Mouse (Mus musculus): ENCODE measurements around the gene Trim7. TPM values are rescaled to one million over a fixed set of nuclear protein-coding genes. Genes with fewer than 3 reads are reported as not detected.
"Not testable (repeated sequence)": the region's sequence is repeated elsewhere in the genome, so short reads cannot be mapped to it uniquely, and the experiment has no call there.

The Trim7 gene
- total RNA-seq, 2 experiments from 2014 or later: 9.5 to 14.2 TPM

DNA sequence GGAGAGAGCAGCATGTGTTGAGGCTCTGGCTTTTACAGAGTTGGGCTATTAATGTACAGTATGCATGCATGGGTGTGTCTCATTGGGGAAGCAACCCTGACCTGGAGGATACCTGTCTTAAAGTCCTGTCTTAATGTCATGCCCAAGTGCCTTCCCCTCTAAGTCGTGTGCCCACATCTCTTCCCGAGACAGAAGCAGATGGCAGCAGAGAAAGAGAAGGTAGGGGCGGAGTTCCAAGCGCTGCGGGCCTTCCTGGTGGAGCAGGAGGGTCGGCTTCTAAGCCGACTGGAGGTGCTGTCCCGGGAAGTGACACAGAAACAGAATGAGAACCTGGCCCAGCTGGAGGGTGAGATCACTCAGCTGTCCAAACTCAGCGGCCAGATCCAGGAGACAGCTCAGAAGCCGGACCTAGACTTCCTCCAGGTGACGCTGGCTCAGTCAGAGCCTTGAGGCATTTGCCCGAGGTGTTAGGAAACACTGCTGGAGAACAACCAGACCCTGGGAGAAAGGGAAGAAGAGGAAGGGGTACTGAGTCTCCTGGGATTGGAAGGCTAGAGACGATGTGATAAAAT, 19.4 kb downstream of the Trim7 start:
- DNase-seq (ENCODE audit: low spot score in 2 of 2): no peak

DNA sequence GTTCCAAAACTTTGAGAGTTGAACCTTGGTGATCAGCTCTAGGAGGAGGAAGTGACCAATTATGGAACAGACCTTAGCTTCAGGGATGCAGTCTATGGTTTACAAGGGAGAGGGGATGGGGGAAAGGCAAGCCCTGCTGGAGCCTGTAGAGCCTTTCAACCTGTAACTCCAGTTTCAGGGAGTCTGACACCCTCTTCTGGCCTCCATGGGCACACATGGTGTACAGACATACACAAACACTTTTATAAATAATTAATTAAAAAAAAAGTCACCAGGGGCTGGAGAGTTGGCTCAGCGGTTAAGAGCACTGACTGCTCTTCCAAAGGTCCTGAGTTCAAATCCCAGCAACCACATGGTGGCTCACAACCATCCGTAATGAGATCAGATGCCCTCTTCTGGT, 20.4 kb downstream of the Trim7 start:
- DNase-seq (ENCODE audit: low spot score in 2 of 2): not testable (repeated sequence)

DNA sequence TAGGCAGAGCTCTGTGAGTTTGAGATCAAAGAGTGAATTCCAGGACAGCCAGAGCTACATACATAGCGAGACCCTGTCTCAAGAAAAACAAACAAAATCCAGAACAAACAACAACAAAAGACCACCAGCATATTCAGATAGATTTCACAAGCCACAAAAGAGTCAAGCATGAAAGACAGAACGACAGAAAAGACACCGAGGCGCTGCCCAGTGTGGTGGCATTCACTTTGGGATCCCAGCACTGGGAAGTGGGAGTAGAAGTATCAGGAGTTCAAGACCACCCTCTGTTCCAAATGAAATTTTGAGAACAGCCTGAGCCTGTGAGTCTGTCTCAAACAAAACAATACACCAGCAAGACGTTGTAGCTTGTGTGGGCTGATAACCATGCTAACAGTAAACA, 20.9 kb downstream of the Trim7 start:
- DNase-seq (ENCODE audit: low spot score in 2 of 2): no peak

DNA sequence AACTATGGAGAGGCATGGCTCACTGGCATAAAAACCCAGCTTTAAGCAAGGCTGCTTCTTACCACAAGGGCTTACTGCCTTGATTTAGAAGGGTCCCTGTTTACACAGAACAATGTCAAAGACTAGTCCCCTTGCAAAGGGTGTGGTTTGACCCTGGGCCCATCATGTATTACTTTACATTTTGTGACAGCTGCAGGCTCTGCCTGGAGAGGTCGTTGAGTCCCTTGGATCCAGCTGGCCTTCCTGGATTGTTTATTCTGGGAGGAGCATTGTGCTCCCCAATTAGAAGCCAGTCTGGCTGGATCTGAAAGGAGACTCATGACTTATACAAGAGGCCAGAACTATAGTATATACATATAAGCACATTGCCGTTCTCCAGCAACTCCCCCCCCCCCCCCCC, 24.3 kb downstream of the Trim7 start:
- no peak for DNase-seq (ENCODE audit: low spot score in 2 of 2)

DNA sequence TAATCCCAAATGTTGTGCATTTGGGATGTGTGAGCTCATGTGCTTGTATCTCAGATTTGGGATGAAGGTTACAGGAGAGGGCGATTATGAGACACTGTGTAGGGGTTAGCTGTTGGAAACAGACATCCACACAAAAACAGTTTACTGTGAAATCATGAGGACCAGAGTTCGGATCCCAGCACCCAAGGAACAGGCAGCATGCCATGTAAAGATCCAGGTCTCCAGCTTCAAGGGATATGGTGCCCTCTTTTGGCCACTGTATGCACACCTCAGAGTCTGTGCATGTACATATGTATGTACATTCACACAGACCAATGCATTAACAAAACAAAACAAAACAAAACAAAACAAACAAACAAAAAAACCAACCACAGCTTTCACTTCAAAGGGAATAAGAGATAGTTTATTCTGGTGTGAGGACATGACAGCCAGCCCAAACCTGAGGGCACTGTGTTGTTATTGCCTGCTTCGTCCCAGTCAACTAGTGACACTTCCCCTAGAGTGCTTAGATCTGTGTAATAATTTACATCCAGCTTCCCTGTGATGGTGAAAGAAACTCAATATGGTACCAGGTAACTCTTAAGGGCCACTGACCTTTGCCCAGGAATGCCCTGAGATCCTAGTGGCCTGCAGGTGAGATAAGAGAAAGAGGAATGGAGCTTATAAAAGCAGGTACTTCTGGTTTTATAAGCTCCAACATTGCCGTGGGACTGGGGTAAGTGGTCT, 25.5 kb downstream of the Trim7 start:
- DNase-seq (ENCODE audit: low spot score in 2 of 2): no peak

DNA sequence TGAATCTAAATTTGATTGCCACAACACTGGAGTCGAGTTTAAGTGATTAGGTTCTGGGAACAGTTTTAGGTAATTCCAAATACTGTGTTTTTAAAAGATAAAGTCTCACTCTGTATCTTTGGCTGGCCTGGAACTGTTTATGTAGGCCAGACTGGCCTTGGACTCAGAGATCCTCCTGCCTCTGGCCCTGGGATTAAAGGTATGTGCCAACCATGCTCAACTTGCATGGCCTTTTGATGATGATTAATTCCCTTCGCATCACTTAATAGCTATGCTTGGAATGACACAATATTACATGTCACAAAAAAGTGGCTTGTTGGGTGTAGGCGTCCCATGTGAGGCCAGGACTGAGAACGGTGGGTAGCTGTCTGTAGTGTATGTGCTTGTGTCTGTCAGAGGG, 26.2 kb downstream of the Trim7 start:
- DNase-seq (ENCODE audit: low spot score in 2 of 2): no peak

DNA sequence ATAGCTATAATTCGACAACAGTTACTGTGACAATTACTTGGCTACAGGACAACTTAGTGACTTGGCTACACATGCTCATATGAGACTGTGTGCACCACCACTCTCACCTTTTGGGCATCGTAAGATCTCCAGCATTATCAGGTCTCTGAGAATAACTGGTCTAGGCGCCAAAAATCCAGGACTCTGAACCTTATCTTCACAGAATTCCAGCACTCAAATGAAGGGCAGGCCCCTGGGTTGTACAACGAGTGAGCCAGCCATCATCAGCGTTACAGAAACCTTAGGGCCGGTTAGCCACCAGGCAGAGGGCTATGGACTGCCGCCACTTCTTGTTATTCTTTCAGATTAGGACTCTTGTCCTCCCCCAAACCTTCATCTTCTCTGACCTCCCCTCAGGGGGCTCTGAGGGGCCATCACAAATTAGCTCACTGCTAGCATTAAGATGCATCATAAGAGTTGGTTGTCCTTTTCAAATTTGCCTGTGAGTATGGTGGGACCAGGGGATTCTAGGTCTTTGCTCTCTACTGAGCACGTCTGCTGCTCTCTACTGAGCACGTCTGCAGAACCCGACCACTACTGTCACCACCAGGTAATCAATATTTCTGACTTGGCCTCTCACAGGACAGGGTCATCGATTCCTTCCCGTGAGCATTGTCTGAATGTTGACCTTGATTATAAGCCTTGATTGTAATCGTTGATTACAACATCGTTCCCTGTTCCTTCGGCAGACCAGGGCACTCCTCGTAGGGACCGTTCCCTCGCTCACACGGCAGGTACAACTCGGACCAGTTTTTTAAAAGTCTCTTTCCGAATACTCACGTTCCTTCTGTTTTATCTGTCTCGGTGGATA, 26.9 kb downstream of the Trim7 start:
- no peak for DNase-seq (ENCODE audit: low spot score in 2 of 2)

DNA sequence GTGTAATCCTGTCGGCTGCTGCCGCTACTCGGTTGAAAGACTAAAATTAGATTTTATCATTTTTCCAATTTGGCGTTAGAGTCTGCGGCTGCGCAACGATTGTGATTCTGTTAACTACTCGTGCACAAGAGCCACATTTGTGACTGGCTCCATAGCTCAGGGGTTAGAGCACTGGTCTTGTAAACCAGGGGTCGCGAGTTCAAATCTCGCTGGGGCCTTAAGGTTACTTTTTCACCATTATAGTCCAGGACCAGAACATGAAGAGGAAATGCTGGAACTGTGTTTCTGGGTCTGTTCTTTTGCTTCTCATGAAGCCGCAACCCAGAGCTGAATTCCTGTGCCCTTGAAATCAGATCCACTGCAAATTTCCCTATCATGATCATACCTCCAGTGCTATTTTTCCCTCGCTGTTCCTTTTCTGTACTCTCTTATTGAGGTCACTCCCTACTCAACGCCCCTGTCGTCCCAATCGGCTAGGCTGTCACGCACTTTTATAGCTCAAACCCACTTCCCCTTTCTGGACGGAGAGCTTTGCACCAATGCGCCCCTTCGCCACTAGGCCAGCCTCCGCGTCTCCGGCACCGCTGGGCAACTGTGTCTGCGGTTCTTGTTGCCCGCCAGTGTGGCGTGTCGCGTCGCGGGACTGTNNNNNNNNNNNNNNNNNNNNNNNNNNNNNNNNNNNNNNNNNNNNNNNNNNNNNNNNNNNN, 27.7 kb downstream of the Trim7 start:
- peak; percentile 61 to 67 for DNase-seq (ENCODE audit: low spot score in 2 of 2)

DNA sequence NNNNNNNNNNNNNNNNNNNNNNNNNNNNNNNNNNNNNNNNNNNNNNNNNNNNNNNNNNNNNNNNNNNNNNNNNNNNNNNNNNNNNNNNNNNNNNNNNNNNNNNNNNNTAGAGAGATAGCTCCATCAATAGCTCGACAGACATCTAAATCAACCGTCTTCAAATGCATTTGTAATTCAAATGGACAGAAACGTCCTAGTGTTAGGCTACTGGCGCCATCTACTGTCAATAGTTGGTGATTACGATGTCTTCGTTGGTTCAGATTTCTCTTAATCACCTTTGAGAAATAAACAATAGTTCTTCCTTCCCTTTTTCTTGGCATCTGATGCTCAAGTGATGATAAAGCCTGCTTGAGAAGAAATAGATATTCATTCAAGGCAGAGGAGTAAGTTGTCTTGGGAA, 33.1 kb downstream of the Trim7 start:
- DNase-seq (ENCODE audit: low spot score in 2 of 2): no peak

DNA sequence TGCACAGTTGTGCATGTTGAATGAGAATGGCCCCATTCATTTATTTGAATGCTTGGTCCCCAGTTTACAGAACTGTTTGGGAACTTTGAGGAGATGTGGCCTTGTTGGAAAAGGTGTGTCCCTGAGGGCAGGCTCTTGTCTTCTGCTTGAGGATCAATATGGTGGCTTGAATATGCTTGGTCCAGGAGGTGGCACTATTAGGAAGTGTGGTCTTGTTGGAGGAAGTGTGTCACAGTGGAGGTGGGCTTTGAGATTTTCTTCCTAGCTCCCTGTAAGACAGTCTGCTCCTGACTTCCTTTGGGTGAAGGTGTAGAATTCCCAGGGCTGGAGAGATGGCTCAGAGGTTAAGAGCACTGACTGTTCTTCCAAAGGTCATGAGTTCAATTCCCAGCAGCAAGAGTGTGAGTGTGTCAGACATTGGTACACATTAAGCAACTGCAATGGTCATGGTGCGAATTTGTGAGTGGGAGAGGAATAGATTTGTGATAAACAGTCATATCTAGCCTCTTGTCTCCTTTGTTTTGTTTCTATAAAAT, 36.9 kb downstream of the Trim7 start:
- DNase-seq (ENCODE audit: low spot score in 2 of 2): no peak

DNA sequence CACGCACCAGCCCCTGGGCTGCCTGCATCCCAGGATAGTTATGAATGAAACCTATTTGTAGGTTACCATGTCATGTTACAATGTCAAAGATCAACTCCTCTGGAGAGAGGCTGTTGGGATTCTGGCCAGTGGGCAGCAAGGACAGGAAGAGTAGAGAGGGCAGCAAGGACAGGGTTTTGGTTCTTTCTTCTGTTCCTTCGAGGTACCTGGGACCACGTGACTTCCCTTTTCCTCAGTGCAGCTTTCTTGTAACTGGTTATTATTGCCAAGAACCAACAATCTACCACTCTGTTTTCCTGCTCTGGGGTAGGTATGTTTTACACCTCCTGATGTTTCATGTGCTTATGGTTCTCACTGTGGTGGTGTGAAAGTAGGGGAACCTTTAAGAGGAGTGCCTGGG, 37.9 kb downstream of the Trim7 start:
- no peak for DNase-seq (ENCODE audit: low spot score in 2 of 2)

DNA sequence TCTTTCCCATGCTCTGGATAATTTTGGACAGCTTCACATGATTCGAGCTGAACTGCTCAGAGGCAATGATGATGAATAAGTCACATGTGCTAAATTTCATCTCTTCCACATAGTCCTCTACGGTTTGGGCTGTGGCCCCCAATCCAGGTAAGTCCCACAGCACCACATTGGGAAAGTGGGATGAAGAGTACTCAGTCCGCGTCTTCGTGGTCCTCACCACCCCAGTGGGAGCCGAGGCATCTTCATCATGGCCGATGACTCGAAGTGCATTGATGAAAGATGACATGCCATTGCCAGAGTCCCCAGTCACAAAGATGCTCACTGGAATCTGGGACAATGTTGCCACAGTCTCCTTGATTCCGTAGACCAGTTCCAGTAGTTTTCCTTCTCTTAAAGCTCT, 40.5 kb downstream of the Trim7 start:
- no peak for DNase-seq (ENCODE audit: low spot score in 2 of 2)

DNA sequence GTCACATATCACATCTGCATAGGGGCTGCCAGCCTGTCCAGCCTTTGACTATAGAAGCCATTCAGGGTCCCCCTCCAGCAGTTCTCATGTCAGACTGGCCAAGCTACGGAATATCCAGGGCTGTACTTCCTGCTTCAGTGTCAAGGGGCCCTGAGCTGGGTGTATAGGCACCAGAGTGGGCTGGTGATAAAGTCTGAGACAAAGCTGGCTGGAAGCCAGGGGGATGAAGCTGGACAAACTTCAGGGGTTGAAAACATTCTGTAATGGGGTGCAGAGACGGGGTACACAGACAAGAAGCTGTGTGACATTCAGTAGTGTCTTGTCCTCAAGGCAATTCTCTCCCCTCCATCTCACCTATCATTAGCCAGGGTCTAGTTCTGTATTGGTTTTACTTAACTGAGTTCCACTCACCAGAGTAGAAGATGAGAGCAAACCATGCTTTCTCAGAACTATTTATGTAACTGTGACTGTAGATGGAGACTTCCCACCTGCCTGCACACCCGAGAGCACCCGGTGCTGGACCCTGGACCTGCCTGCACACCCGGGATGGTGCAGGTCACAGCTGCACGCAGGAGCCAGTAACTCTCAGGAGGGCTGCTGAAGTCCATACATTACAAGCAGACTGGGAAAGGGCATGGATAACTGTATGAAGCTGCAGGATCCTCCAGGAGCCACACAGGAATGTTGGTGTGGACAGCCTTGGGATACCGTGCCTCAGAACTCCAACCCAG, 43.6 kb downstream of the Trim7 start:
- DNase-seq (ENCODE audit: low spot score in 2 of 2): no peak

DNA sequence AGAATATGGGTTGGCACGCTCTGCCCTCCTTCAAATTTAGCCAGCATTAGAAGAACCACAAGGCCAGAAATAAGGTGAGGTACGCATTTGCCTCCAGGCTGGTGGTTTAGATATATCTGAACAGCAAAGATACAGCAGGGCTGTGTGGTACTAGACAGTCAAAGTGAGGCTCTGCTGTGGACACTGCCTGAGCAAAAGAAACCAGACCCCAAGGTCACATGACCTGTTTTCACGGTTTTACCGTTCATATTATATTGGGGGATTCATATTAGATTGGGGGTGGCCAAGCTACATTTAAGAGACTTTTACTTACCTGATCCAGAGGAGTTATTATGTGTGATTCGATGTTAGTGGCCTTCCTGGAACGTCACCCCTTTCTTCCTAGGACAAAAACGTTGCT, 44.8 kb downstream of the Trim7 start:
- DNase-seq (ENCODE audit: low spot score in 2 of 2): no peak

DNA sequence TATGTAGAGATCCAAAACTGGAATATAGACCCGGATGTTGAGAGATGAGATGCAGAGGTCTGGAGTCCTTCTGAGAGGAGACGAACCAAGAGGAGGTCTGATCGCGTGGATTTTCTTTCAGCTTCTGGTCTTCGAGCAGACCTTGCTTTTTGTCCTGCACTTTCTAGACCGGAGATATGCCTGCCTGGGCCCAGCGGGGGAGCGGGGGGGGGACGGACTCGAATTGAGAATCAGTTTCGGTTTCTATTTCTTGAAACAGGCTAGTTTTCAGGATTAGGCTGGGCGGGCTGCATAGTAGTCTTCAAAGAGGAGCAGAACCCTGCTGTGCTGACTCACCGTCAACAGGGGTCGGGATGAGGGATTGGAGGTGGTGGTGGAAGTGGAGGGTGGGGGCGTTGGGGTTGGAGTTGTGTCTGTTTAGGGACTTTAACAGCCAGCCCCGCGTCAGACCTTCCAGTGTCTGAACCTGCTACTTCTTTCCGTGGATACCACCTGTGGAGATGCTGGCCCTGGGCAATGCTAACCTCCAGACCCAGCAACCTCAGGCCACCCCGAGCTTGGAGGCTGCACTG, 45.3 kb downstream of the Trim7 start, which contains the start of gene Irgm1:
TSS of gene Irgm1 (minus strand) at position 483 of the 572 bp plus-strand sequence.
- DNase-seq (ENCODE audit: low spot score in 2 of 2): peak in 1 of 2 experiments; percentile 44

DNA sequence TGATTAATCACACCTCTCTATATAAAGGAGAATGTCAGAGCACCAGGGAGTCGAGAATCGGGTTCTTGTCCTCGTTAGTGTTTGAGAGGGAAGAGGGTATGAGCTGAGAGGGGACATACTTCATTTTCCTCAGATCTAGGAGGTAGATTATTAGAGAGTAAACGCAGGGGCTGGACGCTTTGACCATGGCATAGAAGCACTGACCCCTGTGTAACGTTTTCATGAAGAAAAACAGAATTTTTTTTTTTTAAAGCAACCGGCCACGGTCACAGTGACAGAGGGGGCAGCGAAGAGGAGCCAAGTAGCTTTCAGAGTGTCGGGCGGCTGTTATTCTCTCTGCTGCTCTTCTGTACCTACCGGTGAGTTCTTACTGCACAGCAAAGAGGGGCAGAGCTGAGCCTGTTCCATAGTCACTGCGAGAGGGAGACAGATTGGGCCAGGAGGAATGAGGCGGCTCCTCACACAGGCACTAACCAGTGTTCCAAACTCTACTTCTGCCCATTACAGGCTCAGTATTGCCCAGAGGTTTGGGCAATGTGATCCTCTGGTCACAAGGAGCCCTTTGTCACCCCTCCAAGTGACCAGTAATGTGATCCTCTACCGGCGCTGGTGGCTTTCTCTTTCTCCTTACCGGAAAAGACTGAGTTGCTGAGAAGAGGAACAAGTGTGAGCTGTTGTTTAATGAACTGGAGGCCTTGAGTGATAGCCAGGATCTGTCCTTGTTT, 46.0 kb downstream of the Trim7 start:
- DNase-seq (ENCODE audit: low spot score in 2 of 2): no peak

DNA sequence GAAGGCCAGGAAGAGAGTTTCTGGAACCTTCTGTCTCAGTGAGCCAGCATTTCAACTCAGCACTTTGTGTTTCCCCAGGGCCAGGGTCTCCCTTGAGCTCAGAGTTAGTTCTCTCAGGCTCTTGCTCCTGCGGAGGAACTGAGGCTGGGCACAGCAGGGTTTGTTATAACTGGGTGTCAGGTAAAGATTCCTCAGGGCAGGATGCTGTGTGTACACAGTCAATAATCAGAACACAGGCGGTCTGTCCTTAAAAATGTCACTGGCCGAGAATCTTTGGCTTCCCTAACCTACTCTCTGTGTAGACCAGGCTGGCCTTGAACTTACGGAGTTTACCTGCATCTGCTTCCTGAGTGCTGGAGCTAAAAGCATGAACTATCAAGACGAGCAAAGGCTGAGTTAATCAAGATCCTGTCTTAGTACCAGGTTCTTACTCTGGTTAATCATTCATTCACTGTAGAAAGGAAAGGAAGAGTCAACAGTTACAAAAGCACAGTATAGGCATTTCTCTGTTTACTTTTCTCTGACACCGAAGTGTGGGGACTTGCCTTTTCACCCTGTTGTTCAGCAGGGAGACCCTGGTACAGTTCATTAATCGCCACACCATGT, 46.9 kb downstream of the Trim7 start:
- no peak for DNase-seq (ENCODE audit: low spot score in 2 of 2)

DNA sequence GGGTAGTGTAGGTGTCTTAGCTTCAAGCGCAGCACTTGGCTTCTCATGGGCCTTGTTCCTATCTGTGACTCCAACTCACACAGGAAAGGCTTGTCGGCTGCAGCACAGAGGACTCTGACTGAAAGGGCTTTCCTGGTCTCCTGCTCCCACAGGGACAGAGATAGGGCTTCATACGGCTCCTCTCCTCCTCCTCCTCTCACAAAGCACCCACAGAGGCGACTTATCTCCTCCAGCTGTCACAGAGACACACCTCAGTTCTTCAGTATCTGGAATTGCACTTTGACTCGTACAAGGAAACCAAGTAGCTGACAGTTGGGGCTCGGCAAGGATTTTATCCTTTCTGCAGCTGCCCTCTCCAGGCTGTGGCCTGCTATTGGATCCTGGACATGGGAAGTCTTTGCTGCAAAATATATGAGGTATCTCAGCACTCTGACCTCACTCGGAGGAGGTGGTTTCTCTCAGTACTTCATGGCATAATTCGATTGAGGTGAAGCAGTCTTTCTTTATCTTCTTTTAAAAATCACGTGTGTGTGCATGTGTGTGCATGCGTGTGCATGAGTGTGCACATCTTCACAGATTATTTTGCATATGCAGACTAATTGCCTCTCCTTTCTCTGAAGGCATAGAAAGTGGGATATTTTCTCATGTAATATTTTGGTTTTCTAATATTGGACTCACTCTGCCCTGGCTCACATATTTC, 47.8 kb downstream of the Trim7 start:
- DNase-seq (ENCODE audit: low spot score in 2 of 2): no peak

DNA sequence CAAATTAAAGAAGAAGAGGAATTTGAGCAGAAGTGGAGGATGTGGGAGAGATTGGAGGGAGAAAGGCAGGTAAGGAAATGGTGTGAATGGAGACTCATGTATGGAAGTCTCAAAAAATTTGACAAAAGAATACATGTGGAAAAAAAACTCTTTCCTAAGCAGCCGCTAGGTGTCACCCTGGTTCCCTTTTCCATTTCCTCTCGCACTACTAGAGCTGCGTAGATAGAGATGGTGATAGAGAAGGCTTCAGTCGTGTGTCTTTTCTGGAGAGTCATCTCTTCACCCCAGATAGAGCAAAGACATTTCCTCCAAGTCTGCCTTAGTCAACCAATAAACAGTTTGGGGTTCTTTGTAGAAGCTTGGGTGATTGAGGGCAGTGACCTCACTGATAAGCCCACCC, 48.5 kb downstream of the Trim7 start:
- no peak for DNase-seq (ENCODE audit: low spot score in 2 of 2)
